Mouse (Mus musculus): ENCODE measurements around the gene Ctf2. TPM values are rescaled to one million over a fixed set of nuclear protein-coding genes. Genes with fewer than 3 reads are reported as not detected.
A peak's percentile ranks its signal among the peaks of the same experiment; 100 is the strongest.

Ctf2 gene
- polyA plus RNA-seq, 1 experiment from 2014 or later: not detected

- ATAC-seq (replicated peaks; ENCODE audit: insufficient number of reproducible peaks, low FRiP score, low TSS enrichment): no peak
- Histone ChIP-seq H3K9me3 (replicated peaks; ENCODE audit: control insufficient read depth, low read length) (no peaks in the 10 kb centered on the region), H3K4me1 (ENCODE audit: control insufficient read depth, insufficient read depth, low read length) (peaks cover 22% of the 10 kb centered on the region), H3K27ac (ENCODE audit: low read depth, low read length) (no peak overlapping the region), H3K9ac (ENCODE audit: low read depth, low read length) (no peak overlapping the region), H3K36me3 (ENCODE audit: control insufficient read depth, insufficient read depth, low read length) (peaks cover 8% of the 10 kb centered on the region), H3K27me3 (ENCODE audit: control insufficient read depth, insufficient read depth, low read length) (no peaks in the 10 kb centered on the region), H3K4me2 (no peak overlapping the region), H3K4me3 (ENCODE audit: low read depth, low read length) (no peak overlapping the region)
- 75% methylated on average over 3 of the region's 3 CpGs for WGBS (ENCODE audit: insufficient replicate concordance)
Measured at GRCm38 (mm10) chr7:127772080-127772479, 40.1 kb upstream of the Ctf2 start.

GRCm38 (mm10) chr7:127771262-127771661, 39.3 kb upstream of the Ctf2 start:
- 74% methylated on average over 5 of the region's 5 CpGs for WGBS (ENCODE audit: insufficient replicate concordance)

GRCm38 (mm10) chr7:127770039-127770905, 38.3 kb upstream of the Ctf2 start:
- Histone ChIP-seq H3K4me1 (ENCODE audit: control insufficient read depth, insufficient read depth, low read length) (peaks cover 22% of the 10 kb centered on the region), H3K27me3 (ENCODE audit: control insufficient read depth, insufficient read depth, low read length) (no peaks in the 10 kb centered on the region), H3K9ac (ENCODE audit: low read depth, low read length) (peak overlapping the region; percentile 92), H3K9me3 (replicated peaks; ENCODE audit: control insufficient read depth, low read length) (no peaks in the 10 kb centered on the region), H3K27ac (ENCODE audit: low read depth, low read length) (peak overlapping the region; percentile 85), H3K36me3 (ENCODE audit: control insufficient read depth, insufficient read depth, low read length) (peaks cover 9% of the 10 kb centered on the region), H3K4me3 (ENCODE audit: low read depth, low read length) (peak overlapping the region; percentile 70), H3K4me2 (peak overlapping the region; percentile 99)
- WGBS (ENCODE audit: insufficient replicate concordance): 2% methylated on average over 27 of the region's 27 CpGs
- ATAC-seq (replicated peaks; ENCODE audit: insufficient number of reproducible peaks, low FRiP score, low TSS enrichment): peak; percentile 1; the same call in 1 of the 2 replicates

More at GRCm38 (mm10) chr7:127771262-127771661, 39.3 kb upstream of the Ctf2 start:
- Histone ChIP-seq H3K9ac (ENCODE audit: low read depth, low read length) (no peak overlapping the region), H3K27ac (ENCODE audit: low read depth, low read length) (no peak overlapping the region), H3K36me3 (ENCODE audit: control insufficient read depth, insufficient read depth, low read length) (peaks cover 8% of the 10 kb centered on the region), H3K27me3 (ENCODE audit: control insufficient read depth, insufficient read depth, low read length) (no peaks in the 10 kb centered on the region), H3K9me3 (replicated peaks; ENCODE audit: control insufficient read depth, low read length) (no peaks in the 10 kb centered on the region), H3K4me3 (ENCODE audit: low read depth, low read length) (no peak overlapping the region), H3K4me1 (ENCODE audit: control insufficient read depth, insufficient read depth, low read length) (peaks cover 22% of the 10 kb centered on the region), H3K4me2 (peak overlapping the region; percentile 2; the same call in 1 of the 2 replicates)
- ATAC-seq (replicated peaks; ENCODE audit: insufficient number of reproducible peaks, low FRiP score, low TSS enrichment): no peak

- Histone ChIP-seq H3K27me3 (ENCODE audit: control insufficient read depth, insufficient read depth, low read length) (no peaks in the 10 kb centered on the region), H3K4me3 (ENCODE audit: low read depth, low read length) (peak within 1 kb of the TSS; percentile 70), H3K4me1 (ENCODE audit: control insufficient read depth, insufficient read depth, low read length) (peaks cover 22% of the 10 kb centered on the region), H3K9ac (ENCODE audit: low read depth, low read length) (peak within 1 kb of the TSS; percentile 92), H3K27ac (ENCODE audit: low read depth, low read length) (peak within 1 kb of the TSS; percentile 85), H3K9me3 (replicated peaks; ENCODE audit: control insufficient read depth, low read length) (no peaks in the 10 kb centered on the region), H3K36me3 (ENCODE audit: control insufficient read depth, insufficient read depth, low read length) (peaks cover 9% of the 10 kb centered on the region), H3K4me2 (peak within 1 kb of the TSS; percentile 99)
- under 1% methylated on average over 24 of the region's 24 CpGs for WGBS (ENCODE audit: insufficient replicate concordance)
- peak; percentile 74 for ATAC-seq (replicated peaks; ENCODE audit: insufficient number of reproducible peaks, low FRiP score, low TSS enrichment)
Measured at GRCm38 (mm10) chr7:127769651-127770038, 37.7 kb upstream of the Ctf2 start, which contains the start of gene Orai3. TSS of gene Orai3 (plus strand) at chr7:127769815.

GRCm38 (mm10) chr7:127768997-127769593, 37.1 kb upstream of the Ctf2 start:
- H3K4me2 ChIP-seq: peak overlapping the region; percentile 99
- peaks cover 10% of the 10 kb centered on the region for H3K36me3 ChIP-seq (ENCODE audit: control insufficient read depth, insufficient read depth, low read length)
- 2% methylated on average over 16 of the region's 16 CpGs for WGBS (ENCODE audit: insufficient replicate concordance)
- no peaks in the 10 kb centered on the region for H3K27me3 ChIP-seq (ENCODE audit: control insufficient read depth, insufficient read depth, low read length)
- H3K27ac ChIP-seq (ENCODE audit: low read depth, low read length): peak overlapping the region; percentile 85
- peak overlapping the region; percentile 70 for H3K4me3 ChIP-seq (ENCODE audit: low read depth, low read length)
- H3K4me1 ChIP-seq (ENCODE audit: control insufficient read depth, insufficient read depth, low read length): peaks cover 21% of the 10 kb centered on the region
- peak; percentile 71 for ATAC-seq (replicated peaks; ENCODE audit: insufficient number of reproducible peaks, low FRiP score, low TSS enrichment)
- H3K9me3 ChIP-seq (replicated peaks; ENCODE audit: control insufficient read depth, low read length): no peaks in the 10 kb centered on the region
- H3K9ac ChIP-seq (ENCODE audit: low read depth, low read length): peak overlapping the region; percentile 92

- Histone ChIP-seq H3K4me2 (peak overlapping the region; percentile 99), H3K4me1 (ENCODE audit: control insufficient read depth, insufficient read depth, low read length) (peaks cover 18% of the 10 kb centered on the region), H3K36me3 (ENCODE audit: control insufficient read depth, insufficient read depth, low read length) (peaks cover 14% of the 10 kb centered on the region), H3K9me3 (replicated peaks; ENCODE audit: control insufficient read depth, low read length) (no peaks in the 10 kb centered on the region), H3K4me3 (ENCODE audit: low read depth, low read length) (no peak overlapping the region), H3K9ac (ENCODE audit: low read depth, low read length) (no peak overlapping the region), H3K27me3 (ENCODE audit: control insufficient read depth, insufficient read depth, low read length) (peaks cover under 1% of the 10 kb centered on the region; the same call in 1 of the 2 replicates), H3K27ac (ENCODE audit: low read depth, low read length) (no peak overlapping the region)
- 48% methylated on average over 13 of the region's 13 CpGs for WGBS (ENCODE audit: insufficient replicate concordance)
- ATAC-seq (replicated peaks; ENCODE audit: insufficient number of reproducible peaks, low FRiP score, low TSS enrichment): no peak
Measured at GRCm38 (mm10) chr7:127768346-127768996, 36.5 kb upstream of the Ctf2 start.

- Histone ChIP-seq H3K9ac (ENCODE audit: low read depth, low read length) (peak overlapping the region; percentile 1; the same call in 1 of the 2 replicates), H3K27me3 (ENCODE audit: control insufficient read depth, insufficient read depth, low read length) (peaks cover 4% of the 10 kb centered on the region), H3K36me3 (ENCODE audit: control insufficient read depth, insufficient read depth, low read length) (peaks cover 15% of the 10 kb centered on the region), H3K4me2 (peak overlapping the region; percentile 34), H3K4me3 (ENCODE audit: low read depth, low read length) (no peak overlapping the region), H3K27ac (ENCODE audit: low read depth, low read length) (no peak overlapping the region), H3K4me1 (ENCODE audit: control insufficient read depth, insufficient read depth, low read length) (peaks cover 18% of the 10 kb centered on the region), H3K9me3 (replicated peaks; ENCODE audit: control insufficient read depth, low read length) (no peaks in the 10 kb centered on the region)
- 87% methylated on average over 19 of the region's 19 CpGs for WGBS (ENCODE audit: insufficient replicate concordance)
- no peak for ATAC-seq (replicated peaks; ENCODE audit: insufficient number of reproducible peaks, low FRiP score, low TSS enrichment)
Measured at GRCm38 (mm10) chr7:127767671-127768345, 35.8 kb upstream of the Ctf2 start.
